Mouse (Mus musculus): Measurements from ENCODE around the gene Tnr.
A peak's percentile ranks its signal among the peaks of the same experiment; 100 is the strongest.

Tnr gene

DNA sequence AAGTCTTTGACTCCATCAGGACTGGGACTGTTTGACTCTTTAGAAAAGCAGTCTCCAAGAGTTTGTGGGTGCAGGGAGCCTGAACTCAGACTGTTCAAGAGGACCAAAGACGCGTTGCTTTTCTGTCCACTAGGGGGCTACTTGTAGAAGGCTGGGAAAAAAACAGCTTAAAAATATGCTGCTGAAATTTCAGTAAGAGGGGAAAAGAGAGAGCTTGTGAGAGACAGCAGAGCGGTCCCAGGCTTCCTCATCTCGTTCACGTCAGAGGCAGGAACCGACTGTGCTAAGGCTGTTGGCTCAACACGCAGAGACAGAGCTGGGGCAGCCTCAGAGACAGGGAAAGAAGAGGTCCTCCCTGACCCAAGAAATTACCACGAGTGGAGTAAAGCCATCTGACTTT, at the start of gene Tnr:
Gene Tnr, plus strand, starts transcription at position 192 of the 400 bp plus-strand sequence.
- DNase-seq (ENCODE audit: low spot score in 2 of 2), result peak; percentile 4 to 26

GRCm38 (mm10) chr1:159489853-159490435, 33.6 kb upstream of the Tnr start:
- DNase-seq (ENCODE audit: low spot score in 2 of 2), result no peak

DNA sequence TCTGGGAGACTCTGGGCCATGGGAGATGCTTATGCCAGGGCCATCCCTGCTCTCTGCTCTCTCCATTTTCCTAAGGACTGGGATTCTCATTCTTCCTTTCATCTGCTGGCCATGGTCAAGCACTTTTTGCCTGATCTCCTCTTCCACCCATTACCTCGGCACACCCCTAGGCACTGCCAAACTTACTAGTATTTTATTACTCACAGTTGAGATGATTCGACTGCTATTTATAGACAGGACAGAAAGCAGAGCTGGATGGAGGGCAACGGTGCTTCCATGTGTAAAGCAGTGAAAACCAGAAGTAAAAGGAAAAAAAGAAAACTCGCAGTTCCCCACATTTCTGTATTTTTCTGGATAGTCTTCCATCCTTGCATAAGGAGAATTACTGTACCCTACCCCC, 31.0 kb upstream of the Tnr start:
- no peak for DNase-seq (ENCODE audit: low spot score in 2 of 2)

DNA sequence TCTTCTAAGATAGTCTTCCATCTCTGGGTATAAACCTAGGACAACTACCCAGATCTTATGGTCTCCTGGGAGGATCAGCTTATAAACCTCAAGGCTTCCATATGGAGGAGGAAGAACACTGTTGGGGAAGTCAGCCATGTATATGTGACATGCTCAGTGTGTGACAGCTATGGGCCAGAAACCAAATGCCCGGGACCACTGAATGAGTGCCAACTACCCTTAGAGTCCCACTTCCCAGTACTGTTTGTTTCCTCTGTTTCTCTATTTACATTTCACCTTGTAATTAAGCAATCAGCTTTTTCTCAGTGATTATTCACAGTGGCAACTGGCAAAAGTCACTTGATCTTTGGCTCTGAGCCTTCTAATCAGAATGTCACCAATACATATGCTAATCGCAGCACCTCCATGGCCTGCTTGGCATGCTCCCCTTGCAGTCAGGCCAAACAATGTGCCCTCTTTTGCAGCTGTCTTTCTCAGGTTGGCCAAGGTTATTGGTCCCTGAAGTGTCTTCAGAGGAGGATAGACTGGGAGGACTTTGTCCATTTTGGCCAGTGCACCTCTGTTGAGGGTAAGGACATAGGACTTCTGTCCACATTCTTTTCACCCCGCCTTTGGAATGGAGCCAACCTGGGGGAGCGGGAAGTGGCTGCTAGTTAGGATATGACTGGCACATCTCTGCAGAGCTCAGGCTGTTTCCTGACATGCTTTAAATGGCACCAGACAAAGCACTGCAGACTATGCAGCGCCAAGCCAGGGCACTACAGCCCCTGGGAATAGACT, 29.7 kb upstream of the Tnr start:
- DNase-seq (ENCODE audit: low spot score in 2 of 2), result no peak

- no peak for DNase-seq (ENCODE audit: low spot score in 2 of 2)
Observed at GRCm38 (mm10) chr1:159498236-159498635, 25.3 kb upstream of the Tnr start.

DNA sequence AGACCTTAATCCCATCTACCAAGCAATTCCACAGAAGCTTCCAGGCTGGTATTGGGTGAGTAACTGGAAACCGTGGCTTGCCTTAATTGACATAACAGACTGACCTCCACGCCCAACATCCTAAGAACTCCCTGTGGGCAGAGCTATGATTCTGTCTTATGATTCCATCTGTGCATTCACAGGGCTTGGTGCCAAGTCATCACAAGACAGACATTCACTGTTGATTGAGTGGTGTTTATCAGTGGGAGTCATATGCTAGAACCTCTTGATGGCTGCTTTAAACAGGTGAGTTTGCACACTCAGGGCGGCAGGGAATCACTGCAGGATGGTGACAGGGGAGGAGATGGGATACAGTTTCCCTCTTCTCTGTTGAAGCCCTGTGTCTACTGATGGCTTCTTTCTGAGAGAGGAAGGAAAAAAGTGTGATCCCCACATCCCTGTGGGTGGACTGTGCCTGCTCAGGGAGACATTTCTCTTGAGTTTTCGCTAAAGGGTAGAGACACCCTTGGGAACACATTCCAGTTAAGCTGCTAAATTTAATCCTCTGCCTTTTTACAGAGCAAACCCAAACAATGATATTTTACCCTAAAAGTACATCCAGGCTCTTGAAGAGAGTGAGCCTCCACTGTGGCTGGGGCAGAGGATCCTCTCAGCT, 23.6 kb upstream of the Tnr start:
- DNase-seq (ENCODE audit: low spot score in 2 of 2), result no peak

- DNase-seq (ENCODE audit: low spot score in 2 of 2), result no peak
Observed at GRCm38 (mm10) chr1:159501911-159502310, 21.7 kb upstream of the Tnr start.

DNA sequence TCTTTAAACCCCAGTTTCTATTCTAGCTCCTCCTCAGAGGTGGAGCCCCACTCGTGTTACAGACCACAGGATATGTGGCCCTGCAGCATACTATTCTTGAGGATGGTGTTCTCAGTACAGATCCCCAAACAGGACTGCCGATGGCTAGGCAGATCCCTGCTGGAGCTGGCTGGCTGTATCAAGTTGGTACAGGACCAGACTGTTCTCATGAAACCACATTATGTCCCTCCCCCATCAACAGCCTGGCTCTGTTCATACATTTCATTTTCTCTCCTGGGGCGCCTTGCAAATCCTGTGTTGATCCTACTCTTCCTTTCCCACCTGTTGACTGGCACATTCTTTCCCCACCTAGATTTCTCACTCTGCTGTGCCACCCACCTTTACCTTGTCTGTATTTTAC, 12.9 kb upstream of the Tnr start:
- DNase-seq (ENCODE audit: low spot score in 2 of 2), result no peak

DNA sequence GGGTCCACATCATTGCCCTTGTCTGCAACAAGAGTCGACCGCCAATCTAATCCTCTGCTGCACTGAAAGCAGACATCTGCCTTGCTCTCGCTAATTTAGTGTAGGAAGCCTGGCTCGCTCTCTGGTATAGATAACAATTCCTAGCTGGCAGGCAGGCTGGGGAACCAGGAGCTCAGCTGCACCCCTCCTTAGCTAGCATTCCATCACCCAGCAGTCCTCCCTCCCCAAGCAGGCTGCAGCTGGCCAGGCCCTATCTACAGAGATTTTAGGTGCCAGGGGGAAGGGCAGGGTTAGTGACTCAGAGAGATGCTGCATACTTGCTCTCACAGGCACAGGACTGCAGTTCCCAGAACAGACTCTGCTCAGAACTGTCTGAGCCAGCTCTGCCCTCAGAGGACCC, 5.9 kb upstream of the Tnr start:
- no peak for DNase-seq (ENCODE audit: low spot score in 2 of 2)

DNA sequence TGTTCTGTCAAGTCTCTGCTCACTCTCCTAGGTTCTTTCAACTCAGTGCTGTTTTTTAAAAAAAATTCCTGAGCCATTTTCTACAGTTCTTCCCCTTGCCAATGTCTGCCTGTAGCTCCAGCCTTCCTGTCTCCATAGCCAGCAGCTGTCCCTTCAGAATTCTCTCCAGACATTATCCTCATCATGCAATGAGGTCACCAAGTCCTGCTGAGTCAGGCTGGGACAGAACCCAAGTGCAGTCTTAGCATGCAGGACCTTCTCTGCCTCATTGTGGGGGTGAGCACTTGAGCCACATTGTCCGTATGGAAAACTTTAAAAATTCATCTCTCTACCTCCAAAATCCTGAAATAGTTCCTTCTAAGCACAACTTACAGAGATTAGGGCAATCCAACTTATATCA, 4.4 kb upstream of the Tnr start:
- DNase-seq (ENCODE audit: low spot score in 2 of 2), result no peak

GRCm38 (mm10) chr1:159523069-159523468, 500 bp upstream of the Tnr start:
- no peak for DNase-seq (ENCODE audit: low spot score in 2 of 2)

- DNase-seq (ENCODE audit: low spot score in 2 of 2), result peak; percentile 4 to 52
Observed at GRCm38 (mm10) chr1:159524051-159524549, 531 bp downstream of the Tnr start.

- no peak for DNase-seq (ENCODE audit: low spot score in 2 of 2)
Observed at GRCm38 (mm10) chr1:159532841-159533569, 9.4 kb downstream of the Tnr start.

GRCm38 (mm10) chr1:159535582-159535981, 12.0 kb downstream of the Tnr start:
- no peak for DNase-seq (ENCODE audit: low spot score in 2 of 2)

DNA sequence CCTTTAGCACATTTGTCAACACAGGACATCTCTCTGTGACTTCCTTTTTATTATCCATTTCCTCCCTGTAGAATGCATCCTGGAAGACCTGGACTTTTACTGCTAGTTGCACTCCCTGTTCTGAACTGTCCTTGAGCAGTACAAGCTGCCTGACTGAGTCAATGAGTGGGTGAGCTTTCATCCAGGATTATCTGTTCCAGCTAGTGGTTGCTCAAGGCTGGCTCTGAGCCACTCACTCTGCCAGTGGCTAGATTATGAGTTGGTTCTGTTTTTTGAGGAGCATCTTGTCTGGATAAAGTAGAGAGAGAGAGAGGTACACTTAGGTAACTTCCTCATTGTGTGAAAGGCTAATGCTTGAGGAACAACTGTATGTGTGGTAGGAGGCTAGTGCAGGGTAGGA, 14.0 kb downstream of the Tnr start:
- DNase-seq (ENCODE audit: low spot score in 2 of 2), result no peak

- DNase-seq (ENCODE audit: low spot score in 2 of 2), result no peak
Observed at GRCm38 (mm10) chr1:159538076-159538475, 14.5 kb downstream of the Tnr start.

DNA sequence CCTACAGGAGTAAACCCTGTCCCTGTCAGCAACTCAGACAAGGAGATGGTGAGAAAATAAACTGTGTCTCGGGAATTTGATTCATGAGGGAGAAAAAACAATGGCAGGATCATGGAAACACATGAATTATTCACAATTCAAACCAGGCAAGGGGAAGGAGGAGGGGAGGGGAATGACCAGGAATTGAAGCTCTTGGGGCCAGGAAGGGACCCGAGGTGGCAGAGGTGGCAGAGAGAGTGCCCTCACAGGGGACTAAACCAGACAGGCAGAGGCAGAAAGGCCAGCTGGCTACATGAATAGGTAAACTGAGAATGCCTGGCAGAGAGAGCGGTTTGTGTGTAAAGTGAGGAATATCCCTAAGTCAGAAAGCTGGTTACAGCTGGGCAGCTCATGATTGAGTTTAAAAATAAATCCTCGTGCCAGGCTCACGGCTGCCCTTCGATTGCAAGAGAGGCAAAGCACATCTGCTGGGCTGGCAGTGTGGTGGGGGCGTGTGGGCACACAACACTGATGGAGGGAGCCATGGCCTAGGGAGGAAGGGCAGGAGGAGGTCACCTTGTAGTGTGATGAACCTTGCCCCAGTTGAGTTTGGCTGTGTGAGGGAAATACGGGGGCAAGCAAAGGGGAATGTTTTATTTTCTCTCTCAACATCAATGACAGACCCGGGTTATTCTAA, 22.0 kb downstream of the Tnr start:
- DNase-seq (ENCODE audit: low spot score in 2 of 2), result no peak

DNA sequence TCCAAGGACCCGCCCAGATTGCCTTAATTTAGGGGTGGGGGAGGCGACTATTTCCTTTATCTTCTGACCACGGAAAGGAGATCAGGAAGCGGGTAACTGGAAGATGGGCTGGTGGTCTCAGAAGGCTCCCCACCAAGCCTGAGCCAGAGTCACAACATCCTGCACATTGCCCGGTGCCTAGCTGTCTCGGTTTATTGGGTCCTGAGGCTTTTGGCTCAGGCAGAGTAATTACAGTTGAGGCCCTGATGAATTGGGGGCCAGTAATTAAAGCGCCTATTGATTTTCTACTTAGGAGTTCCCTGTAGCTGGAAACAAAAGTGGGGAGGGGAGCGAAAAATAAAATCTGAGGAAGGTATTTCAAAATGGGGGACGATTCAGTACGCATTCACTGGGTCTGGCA, 27.5 kb downstream of the Tnr start:
- no peak for DNase-seq (ENCODE audit: low spot score in 2 of 2)

- no peak for DNase-seq (ENCODE audit: low spot score in 2 of 2)
Observed at GRCm38 (mm10) chr1:159551591-159552442, 28.2 kb downstream of the Tnr start.

DNA sequence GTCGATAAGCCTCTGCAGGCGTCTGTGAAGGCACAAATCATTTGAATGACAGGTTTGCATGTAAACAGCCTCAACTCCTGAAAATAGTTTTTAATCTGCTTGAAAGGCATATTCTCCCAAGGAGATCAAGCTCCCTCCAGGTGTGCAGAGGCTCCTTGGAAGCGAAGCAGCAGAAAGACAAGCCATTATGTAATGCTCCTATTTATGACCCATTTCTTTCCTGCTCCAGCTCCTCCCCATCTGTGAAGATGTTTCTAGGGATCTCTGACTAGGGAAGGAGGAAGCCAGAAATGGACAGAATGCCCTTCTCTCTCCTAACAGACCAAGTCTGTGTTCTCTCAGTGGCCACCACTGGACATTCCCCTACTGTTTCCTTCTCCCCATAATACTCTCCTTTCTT, 38.0 kb downstream of the Tnr start:
- DNase-seq (ENCODE audit: low spot score in 2 of 2), result no peak

DNA sequence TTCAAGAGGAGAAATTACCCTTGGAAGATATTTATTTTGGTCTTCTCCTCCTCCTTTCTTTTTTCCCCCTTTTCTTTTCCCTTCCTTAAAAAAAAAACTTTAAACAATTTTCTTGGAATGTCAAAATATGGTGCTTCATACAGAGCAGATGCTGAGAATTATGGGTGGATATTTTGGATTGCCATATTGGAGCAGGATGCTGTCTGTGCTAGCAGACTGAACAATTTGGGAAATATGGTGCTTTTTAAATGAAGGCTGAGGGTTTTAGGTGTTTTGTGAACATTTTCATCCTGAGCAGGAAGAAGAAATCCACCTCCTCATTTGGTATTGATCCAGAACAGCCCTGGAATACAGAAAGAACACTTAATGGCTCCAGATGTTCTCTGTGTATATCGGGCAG, 41.6 kb downstream of the Tnr start:
- no peak for DNase-seq (ENCODE audit: low spot score in 2 of 2)
